Mouse (Mus musculus) embryonic facial prominence, embryonic 11.5 days (tissue): ENCODE data around the gene Mdc1. TPM values are rescaled to one million over a fixed set of nuclear protein-coding genes. Genes with fewer than 3 reads are reported as not detected.

Experiments used
- ATAC-seq: fragments of 200-750 bp; cut with Nextera tagmentation; replicated peaks from 2 replicates; pipeline ENCODE4 v1.8.0; 2017; ENCODE audit warnings: low read depth; ENCODE audit not compliant: insufficient number of reproducible peaks, low FRiP score, low TSS enrichment
- DNase-seq: peaks from one replicate; pipeline ENCODE4 v3.0.0-alpha.2; 2015; ENCODE audit warnings: low spot score
- H3K27ac ChIP-seq: fragments of 300-500 bp; sonication (generic); replicated peaks from 2 replicates; pipeline ENCODE4 v1.5.1; 2014; ENCODE audit warnings: mild to moderate bottlenecking, low read depth, low read length, control low read depth
- H3K27me3 ChIP-seq: fragments of 300-500 bp; sonication (generic); 2 replicates; pipeline ENCODE4 v1.6.1; 2014; ENCODE audit warnings: mild to moderate bottlenecking, low read length, moderate library complexity, mixed read lengths; ENCODE audit not compliant: control insufficient read depth, insufficient read depth
- H3K36me3 ChIP-seq: fragments of 300-500 bp; sonication (generic); replicated peaks from 2 replicates; pipeline ENCODE4 v1.6.1; 2014; ENCODE audit warnings: low read depth, mild to moderate bottlenecking, low read length, moderate library complexity, mixed read lengths; ENCODE audit not compliant: control insufficient read depth, insufficient read depth
- H3K4me1 ChIP-seq: fragments of 300-500 bp; sonication (generic); 2 replicates; pipeline ENCODE4 v1.6.1; 2014; ENCODE audit warnings: low read length, mixed read lengths; ENCODE audit not compliant: control insufficient read depth, insufficient read depth
- H3K4me2 ChIP-seq: fragments of 300-500 bp; sonication (generic); 2 replicates; pipeline ENCODE4 v1.6.1; 2014; ENCODE audit warnings: low read depth, mild to moderate bottlenecking, control low read depth, low read length, moderate library complexity
- H3K4me3 ChIP-seq: fragments of 300-500 bp; sonication (generic); 2 replicates; pipeline ENCODE4 v1.5.1; 2014; ENCODE audit warnings: low read depth, low read length, control low read depth
- H3K9ac ChIP-seq: fragments of 300-500 bp; sonication (generic); replicated peaks from 2 replicates; pipeline ENCODE4 v1.6.1; 2014; ENCODE audit warnings: mild to moderate bottlenecking, control low read depth, low read length
- H3K9me3 ChIP-seq: fragments of 300-500 bp; sonication (generic); replicated peaks from 2 replicates; pipeline ENCODE4 v1.6.1; 2016; ENCODE audit warnings: mild to moderate bottlenecking, low read length, inconsistent platforms, mixed read lengths; ENCODE audit not compliant: control insufficient read depth
- WGBS: fragments of 180-500 bp; shearing (Covaris S2); extraction: QIAGEN DNeasy Blood & Tissue Kit; methylation state at CpG from one replicate; pipeline ENCODE4 v1.1.7; 2014; 5-methylcytosine and 5-hydroxymethylcytosine counted together
- polyA plus RNA-seq: library from polyadenylated mRNA; unstranded; fragments of >200 nt; fragmentation: Nextera tagmentation; extraction: Ambion mirVana; gene quantifications from 2 replicates; pipeline ENCODE4 v1.2.1, GENCODE M21; 2014

Gene Mdc1
- polyA plus RNA-seq, 1 experiment from 2014 or later = 23.4 TPM

DNA sequence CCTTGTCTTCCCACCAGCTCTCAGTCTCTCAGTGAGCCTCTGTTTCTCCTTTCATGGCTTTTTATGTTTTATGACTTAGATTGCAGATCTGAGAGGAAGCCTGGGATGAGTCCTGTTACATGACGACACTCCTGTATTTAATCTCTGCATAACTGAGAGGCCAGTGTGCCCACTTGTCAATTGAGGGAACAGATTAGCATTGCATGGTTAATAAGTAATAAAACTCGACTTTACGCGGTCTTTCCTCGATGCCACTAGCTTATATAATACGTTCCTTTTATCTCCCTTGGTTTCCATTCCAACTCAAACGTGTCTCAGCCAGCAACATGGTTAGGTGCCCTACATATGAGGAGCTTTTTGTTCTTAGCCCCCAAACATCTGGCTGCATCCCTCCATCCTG, 25.5 kb upstream of the Mdc1 start:
- Histone ChIP-seq H3K4me2 (no peak overlapping the region), H3K4me3 (no peak overlapping the region), H3K27ac (no peak overlapping the region), H3K9ac (no peak overlapping the region), H3K27me3 (no peaks in the 10 kb centered on the region), H3K36me3 (no peaks in the 10 kb centered on the region), H3K4me1 (peaks cover 3% of the 10 kb centered on the region; the same call in 1 of the 2 replicates), H3K9me3 (no peaks in the 10 kb centered on the region)
- DNase-seq (no peak), ATAC-seq (no peak)
- WGBS = 77% methylated on average over 7 of the region's 7 CpGs

DNA sequence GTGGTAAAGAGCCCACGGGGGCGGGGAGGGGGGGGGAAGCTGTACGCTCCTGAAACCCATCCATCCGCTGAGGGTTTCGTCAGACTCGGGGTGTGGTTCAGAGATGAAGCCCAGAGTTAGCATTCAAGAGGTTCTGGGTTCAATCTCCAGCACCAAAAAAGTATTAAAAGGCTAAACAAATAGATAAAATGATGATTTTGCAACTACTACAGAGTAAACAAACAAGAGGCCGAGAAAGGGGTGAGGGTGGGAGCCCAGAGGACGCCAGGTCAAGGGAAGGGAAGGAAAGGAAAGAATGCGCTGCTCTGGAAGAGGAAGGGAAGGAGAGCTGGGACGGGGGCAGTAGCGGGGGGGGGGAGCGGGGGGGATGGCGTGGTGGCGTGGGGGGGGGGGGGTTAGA, 24.6 kb upstream of the Mdc1 start:
- H3K9ac ChIP-seq = no peak overlapping the region
- DNase-seq = no peak
- no peak overlapping the region for H3K27ac ChIP-seq
- H3K9me3 ChIP-seq = no peaks in the 10 kb centered on the region
- WGBS = 43% methylated on average over 7 of the region's 14 CpGs
- H3K4me1 ChIP-seq = peaks cover 3% of the 10 kb centered on the region; the same call in 1 of the 2 replicates
- H3K4me3 ChIP-seq = no peak overlapping the region
- ATAC-seq = no peak
- no peaks in the 10 kb centered on the region; the same call in 1 of the 2 replicates for H3K27me3 ChIP-seq
- no peaks in the 10 kb centered on the region for H3K36me3 ChIP-seq
- H3K4me2 ChIP-seq = no peak overlapping the region

DNA sequence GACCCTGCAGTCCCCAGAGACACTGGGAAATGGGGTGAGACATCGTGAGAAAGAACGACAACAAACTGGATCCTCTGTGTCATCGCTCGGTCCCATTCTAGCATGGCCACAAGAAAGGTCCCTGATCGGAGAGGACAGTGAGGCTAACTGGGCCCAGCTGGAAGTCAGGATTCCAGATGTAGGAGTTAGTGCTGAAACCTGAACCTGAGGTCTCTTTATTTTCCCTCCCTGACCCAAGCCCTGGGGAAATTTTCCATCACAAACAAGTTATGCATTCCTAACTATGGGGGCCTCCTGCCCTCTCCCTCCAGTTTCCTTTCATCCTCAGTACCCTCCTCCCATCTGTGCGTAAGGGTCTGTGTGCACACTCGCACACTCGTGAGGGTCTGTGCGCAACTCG, 24.1 kb upstream of the Mdc1 start:
- H3K9ac ChIP-seq = no peak overlapping the region; the same call in 1 of the 2 replicates
- no peak overlapping the region for H3K4me3 ChIP-seq
- ATAC-seq (no peak), DNase-seq (peak; percentile 76)
- H3K27me3 ChIP-seq = no peaks in the 10 kb centered on the region; the same call in 1 of the 2 replicates
- H3K27ac ChIP-seq = 0 out of 2 replicates have a peak overlapping the region, but pooled peaks have one; percentile 20
- WGBS = 19% methylated on average over 10 of the region's 10 CpGs
- no peaks in the 10 kb centered on the region for H3K36me3 ChIP-seq
- H3K4me2 ChIP-seq = 0 out of 2 replicates have a peak overlapping the region, but pooled peaks have one; percentile 25
- no peaks in the 10 kb centered on the region for H3K9me3 ChIP-seq
- peaks cover 6% of the 10 kb centered on the region for H3K4me1 ChIP-seq

DNA sequence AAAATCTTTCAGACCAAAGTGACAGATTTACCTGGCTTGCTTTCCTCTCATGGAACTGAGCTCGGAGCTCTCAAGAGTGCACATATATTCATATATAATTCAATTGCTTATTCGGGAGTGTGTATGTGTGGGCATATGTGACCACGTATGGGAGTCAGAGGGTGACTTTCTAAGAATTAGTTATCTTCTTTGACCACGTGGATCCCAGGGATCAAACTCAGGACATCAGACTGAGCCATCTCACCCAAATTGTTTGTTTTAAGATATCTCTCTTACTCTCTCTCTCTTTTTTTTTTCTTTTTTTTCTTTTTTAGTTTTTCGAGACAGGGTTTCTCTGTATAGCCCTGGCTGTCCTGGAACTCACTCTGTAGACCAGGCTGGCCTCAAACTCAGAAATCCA, 21.2 kb upstream of the Mdc1 start:
- no peak overlapping the region for H3K4me3 ChIP-seq
- ATAC-seq (no peak), DNase-seq (no peak)
- WGBS = 79% methylated on average over 5 of the region's 5 CpGs
- H3K36me3 ChIP-seq = no peaks in the 10 kb centered on the region
- H3K4me1 ChIP-seq = peaks cover 6% of the 10 kb centered on the region
- no peaks in the 10 kb centered on the region for H3K9me3 ChIP-seq
- H3K27me3 ChIP-seq = no peaks in the 10 kb centered on the region; the same call in 1 of the 2 replicates
- H3K27ac ChIP-seq = no peak overlapping the region
- H3K9ac ChIP-seq = no peak overlapping the region
- H3K4me2 ChIP-seq = no peak overlapping the region

DNA sequence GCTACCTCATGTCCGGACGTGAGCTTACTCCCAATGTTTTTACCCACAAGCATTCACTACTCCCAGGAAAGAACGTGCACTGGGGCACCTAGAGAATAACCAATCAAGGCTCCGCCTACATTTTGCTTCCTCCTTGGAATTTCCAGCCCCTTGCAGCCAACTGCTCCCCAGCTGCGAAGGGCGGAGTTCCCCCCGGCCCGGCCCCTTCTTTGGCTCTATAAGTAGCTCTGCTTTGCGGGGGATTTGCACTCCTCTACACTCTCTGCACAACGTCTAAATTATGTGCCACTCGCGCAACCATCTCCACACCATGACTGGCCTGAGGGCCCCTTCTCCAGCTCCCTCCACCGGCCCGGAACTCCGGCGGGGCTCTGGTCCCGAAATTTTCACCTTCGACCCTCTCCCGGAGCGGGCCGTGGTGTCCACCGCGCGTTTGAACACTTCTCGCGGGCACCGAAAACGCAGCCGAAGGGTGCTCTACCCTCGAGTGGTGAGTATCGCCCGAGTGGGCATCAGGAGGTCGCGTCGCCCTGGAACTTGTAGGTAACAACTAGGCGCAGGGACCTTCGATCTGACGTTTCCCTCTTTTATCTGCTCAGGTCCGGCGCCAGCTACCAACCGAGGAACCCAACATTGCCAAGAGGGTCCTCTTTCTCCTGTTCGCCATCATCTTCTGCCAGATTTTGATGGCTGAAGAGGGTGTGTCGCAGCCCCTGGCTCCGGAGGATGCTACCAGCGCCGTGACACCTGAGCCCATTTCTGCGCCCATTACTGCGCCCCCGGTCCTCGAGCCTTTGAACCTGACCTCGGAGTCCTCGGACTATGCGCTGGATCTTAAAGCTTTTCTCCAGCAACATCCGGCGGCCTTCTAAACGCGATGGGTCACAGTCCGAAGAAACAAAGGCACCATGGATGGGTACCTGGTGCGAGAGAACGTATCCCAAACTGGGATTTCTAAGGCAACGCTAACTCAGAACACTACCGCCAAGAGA, 19.6 kb upstream of the Mdc1 start, which contains the start of gene Ier3:
TSS of gene Ier3 (plus strand) at position 246 of the 992 bp plus-strand sequence.
- WGBS = under 1% methylated on average over 62 of the region's 62 CpGs
- no peaks in the 10 kb centered on the region for H3K36me3 ChIP-seq
- H3K9ac ChIP-seq = peak within 1 kb of the TSS; percentile 57
- H3K9me3 ChIP-seq = no peaks in the 10 kb centered on the region
- H3K4me3 ChIP-seq = peak within 1 kb of the TSS; percentile 58
- no peak within 1 kb of the TSS for H3K27ac ChIP-seq
- DNase-seq (peak; percentile 84), ATAC-seq (0 out of 2 replicates have a peak, but pooled peaks have one; percentile 1)
- no peaks in the 10 kb centered on the region; the same call in 1 of the 2 replicates for H3K27me3 ChIP-seq
- peak within 1 kb of the TSS; percentile 95 for H3K4me2 ChIP-seq
- H3K4me1 ChIP-seq = peaks cover 6% of the 10 kb centered on the region

DNA sequence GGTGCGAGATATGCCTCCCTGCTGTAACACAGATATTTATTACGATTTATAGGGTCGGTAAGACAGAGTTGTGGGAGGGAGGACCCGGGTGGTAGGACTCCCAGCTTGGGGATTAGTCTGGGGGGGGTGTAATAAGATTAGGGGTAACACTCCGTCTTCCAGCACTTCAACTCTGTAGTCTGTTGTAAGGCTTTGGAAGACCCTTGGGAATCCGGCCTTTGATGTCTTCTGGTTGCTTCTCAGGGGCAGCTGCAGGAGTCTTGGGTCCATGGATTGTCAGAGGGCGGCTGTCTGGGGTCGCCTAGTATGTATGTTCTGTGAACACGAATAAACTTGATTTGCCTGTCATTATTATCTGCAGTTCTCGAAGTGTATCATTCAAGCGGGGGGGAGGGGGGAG, 18.8 kb upstream of the Mdc1 start:
- 3% methylated on average over 11 of the region's 11 CpGs for WGBS
- peak; percentile 6; the same call in 1 of the 2 replicates for ATAC-seq
- Histone ChIP-seq H3K36me3 (no peaks in the 10 kb centered on the region), H3K4me2 (peak overlapping the region; percentile 95), H3K27me3 (no peaks in the 10 kb centered on the region; the same call in 1 of the 2 replicates), H3K9ac (no peak overlapping the region; the same call in none of the 2 replicates), H3K4me3 (peak overlapping the region; percentile 58), H3K4me1 (peaks cover 3% of the 10 kb centered on the region), H3K9me3 (no peaks in the 10 kb centered on the region), H3K27ac (no peak overlapping the region)
- DNase-seq = no peak

DNA sequence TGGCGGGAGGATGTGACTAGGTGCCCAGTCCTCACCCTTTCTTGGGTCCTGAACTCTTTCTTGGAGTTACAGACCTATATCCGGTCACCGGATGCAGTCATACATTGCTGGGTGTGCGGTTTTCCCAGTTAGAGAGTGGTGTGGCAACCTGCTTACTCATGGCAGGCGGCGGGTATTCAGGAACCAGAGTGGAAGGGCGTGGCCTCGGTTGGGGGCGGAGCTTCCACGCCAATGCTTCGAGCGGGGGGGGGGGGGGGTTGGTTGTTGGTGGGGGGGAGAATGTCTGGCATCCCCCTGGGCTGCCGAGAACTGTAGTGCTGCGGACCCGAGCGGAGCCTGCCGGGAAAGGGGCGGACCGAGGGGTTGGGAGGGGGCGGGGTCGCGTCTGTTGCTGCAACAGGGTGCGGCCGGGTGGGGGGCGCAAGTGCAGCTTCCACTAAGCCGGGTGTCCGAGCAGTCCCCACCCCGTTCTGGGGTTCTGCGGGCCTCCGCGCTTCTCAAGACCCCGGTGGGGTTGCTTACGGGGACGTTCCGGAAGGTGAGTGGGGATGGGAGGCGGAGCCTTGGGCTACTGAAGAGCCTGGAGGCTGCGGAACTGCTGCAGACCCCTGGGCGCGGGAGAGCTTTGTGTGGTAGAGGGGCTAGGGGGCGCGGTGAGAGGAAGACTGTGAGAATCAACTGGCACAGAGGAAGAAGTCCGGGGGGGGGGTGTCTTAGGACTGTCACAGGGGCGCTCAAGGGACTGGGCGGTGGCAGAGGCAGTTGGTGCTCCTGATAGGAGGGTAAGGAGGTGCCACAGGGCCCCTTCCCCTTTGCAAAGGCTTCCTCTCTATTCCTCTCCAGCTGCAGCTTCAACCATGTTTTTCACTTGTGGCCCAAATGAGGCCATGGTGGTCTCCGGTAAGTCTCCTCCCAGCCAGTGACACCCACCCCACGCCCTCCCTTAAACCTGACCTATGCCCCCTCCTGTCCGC, 18.1 kb upstream of the Mdc1 start, which contains the start of gene Flot1:
TSS of gene Flot1 (plus strand) at position 267 of the 974 bp plus-strand sequence.
- Histone ChIP-seq H3K4me2 (peak within 1 kb of the TSS; percentile 95), H3K27me3 (no peaks in the 10 kb centered on the region; the same call in 1 of the 2 replicates), H3K4me3 (peak within 1 kb of the TSS; percentile 58), H3K4me1 (peaks cover 3% of the 10 kb centered on the region), H3K9ac (peak within 1 kb of the TSS; percentile 65), H3K36me3 (no peaks in the 10 kb centered on the region), H3K27ac (peak within 1 kb of the TSS; percentile 72), H3K9me3 (no peaks in the 10 kb centered on the region)
- WGBS = under 1% methylated on average over 39 of the region's 47 CpGs
- DNase-seq (peak; percentile 91), ATAC-seq (peak; percentile 86)
